Mouse (Mus musculus) ES-E14 (cell line): Measurements from ENCODE around the gene Mettl17. TPM values are rescaled to one million over a fixed set of nuclear protein-coding genes. Genes with fewer than 3 reads are reported as not detected.

ENCODE experiments used
- DNase-seq: peaks from one replicate; pipeline ENCODE4 v3.0.0-alpha.2; 2013; ENCODE audit warnings: low read depth, low spot score
- H3K27ac ChIP-seq: 2 replicates; pipeline ENCODE4 v1.5.1; 2012; ENCODE audit warnings: low read depth, mild to moderate bottlenecking, low read length, moderate library complexity, mixed read lengths; ENCODE audit not compliant: poor library complexity, insufficient read depth, severe bottlenecking
- H3K36me3 ChIP-seq: 2 replicates; pipeline ENCODE4 v1.6.1; 2012; ENCODE audit warnings: mild to moderate bottlenecking, low read length, moderate library complexity, mixed read lengths; ENCODE audit not compliant: control insufficient read depth, poor library complexity, insufficient read depth, severe bottlenecking
- H3K4me1 ChIP-seq, 2 experiments: fragments of 150-350 bp in 1 of 2; sonication (generic) in 1 of 2; 2 replicates each; pipeline ENCODE4 v1.6.1; 2012; ENCODE audit warnings: low read length in 2 of 2, mild to moderate bottlenecking in 1 of 2, mixed read lengths in 1 of 2; ENCODE audit not compliant: control insufficient read depth in 2 of 2, insufficient read depth in 2 of 2, poor library complexity in 1 of 2
- H3K4me3 ChIP-seq, 2 experiments: fragments of 150-350 bp in 1 of 2; sonication (generic) in 1 of 2; 2 replicates each; pipeline ENCODE4 v1.5.1; 2012; ENCODE audit warnings: low read length in 2 of 2, low read depth in 1 of 2, mild to moderate bottlenecking in 1 of 2, mixed read lengths in 1 of 2; ENCODE audit not compliant: insufficient read depth in 1 of 2, poor library complexity in 1 of 2, severe bottlenecking in 1 of 2
- H3K9ac ChIP-seq: 2 replicates; pipeline ENCODE4 v1.6.1; 2012; ENCODE audit warnings: low read depth, mild to moderate bottlenecking, low read length, mixed read lengths; ENCODE audit not compliant: poor library complexity, insufficient read depth, severe bottlenecking
- H3K9me3 ChIP-seq: fragments of 150-350 bp; sonication (generic); 2 replicates; pipeline ENCODE4 v1.6.1; 2012; ENCODE audit warnings: low read depth, mild to moderate bottlenecking, low read length; ENCODE audit not compliant: control insufficient read depth, insufficient read depth
- CHD2 ChIP-seq: IDR thresholded peaks from 2 replicates; pipeline ENCODE4 v1.6.1; 2014; ENCODE audit warnings: mild to moderate bottlenecking, low read depth, low read length, inconsistent platforms
- HCFC1 ChIP-seq: IDR thresholded peaks from 2 replicates; pipeline ENCODE4 v1.6.1; 2012; ENCODE audit warnings: low read length, inconsistent platforms, borderline replicate concordance; ENCODE audit not compliant: insufficient read depth
- MAFK ChIP-seq: IDR thresholded peaks from 2 replicates; pipeline ENCODE4 v1.6.1; 2014; ENCODE audit warnings: mild to moderate bottlenecking, low read depth, low read length, inconsistent platforms; ENCODE audit not compliant: insufficient read depth
- ZC3H11A ChIP-seq: IDR thresholded peaks from 2 replicates; pipeline ENCODE4 v1.6.1; 2012; ENCODE audit warnings: low read depth, mild to moderate bottlenecking, inconsistent platforms, low read length, borderline replicate concordance
- ZNF384 ChIP-seq: IDR thresholded peaks from 2 replicates; pipeline ENCODE4 v1.6.1; 2012; ENCODE audit warnings: low read depth, low read length, inconsistent platforms
- in situ Hi-C, 2 experiments: fragments of 600-800 bp; cut with MboI; formaldehyde crosslinking; loops; one replicate each; pipeline ENCODE4 v1.15.1; 2025; ENCODE audit warnings: low sequenced_read_pairs in 2 of 2, inconsistent platforms in 1 of 2; ENCODE audit not compliant: unreplicated experiment in 2 of 2
- total RNA-seq: library from RNA; depleted of rRNA; stranded (reverse); fragments of 300-350 nt; gene quantifications from 2 replicates; pipeline ENCODE4 v1.2.3, GENCODE M21; 2012

Mettl17 gene
- total RNA-seq, 1 experiment, result 19.7 TPM

DNA sequence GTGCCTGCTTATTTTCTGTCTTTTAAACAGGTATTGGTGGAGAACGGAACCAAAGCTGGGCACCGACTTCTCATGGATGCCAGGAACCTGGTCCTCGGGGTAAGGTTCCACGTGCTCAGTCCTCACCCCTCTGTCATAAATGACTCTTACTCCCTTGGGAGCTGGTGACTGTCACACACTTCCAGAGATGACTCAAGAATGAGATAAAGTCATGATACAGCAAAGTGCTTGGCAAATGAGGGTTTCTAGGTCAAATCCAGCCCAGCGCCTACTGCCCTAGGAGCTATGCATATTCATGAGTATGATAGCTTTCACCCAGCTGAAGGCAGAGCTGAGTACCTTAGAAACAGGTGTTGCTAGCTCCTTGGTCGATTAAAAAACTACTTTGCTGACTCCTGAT, 5.2 kb downstream of the Mettl17 start:
- peaks cover 37% of the 10 kb centered on the region for H3K36me3 ChIP-seq
- no peak overlapping the region for H3K9ac ChIP-seq
- TF ChIP-seq MAFK (no peak), ZC3H11A (no peak), HCFC1 (no peak), CHD2 (no peak), ZNF384 (no peak)
- H3K4me3 ChIP-seq, result no peak overlapping the region
- no peaks in the 10 kb centered on the region for H3K9me3 ChIP-seq
- H3K4me1 ChIP-seq, result peaks cover 6 to 14% of the 10 kb centered on the region in 2 experiments; a peak in 2 of 4 replicates
- H3K27ac ChIP-seq, result no peak overlapping the region
- in situ Hi-C loops, result no loop called here
- DNase-seq, result no peak

DNA sequence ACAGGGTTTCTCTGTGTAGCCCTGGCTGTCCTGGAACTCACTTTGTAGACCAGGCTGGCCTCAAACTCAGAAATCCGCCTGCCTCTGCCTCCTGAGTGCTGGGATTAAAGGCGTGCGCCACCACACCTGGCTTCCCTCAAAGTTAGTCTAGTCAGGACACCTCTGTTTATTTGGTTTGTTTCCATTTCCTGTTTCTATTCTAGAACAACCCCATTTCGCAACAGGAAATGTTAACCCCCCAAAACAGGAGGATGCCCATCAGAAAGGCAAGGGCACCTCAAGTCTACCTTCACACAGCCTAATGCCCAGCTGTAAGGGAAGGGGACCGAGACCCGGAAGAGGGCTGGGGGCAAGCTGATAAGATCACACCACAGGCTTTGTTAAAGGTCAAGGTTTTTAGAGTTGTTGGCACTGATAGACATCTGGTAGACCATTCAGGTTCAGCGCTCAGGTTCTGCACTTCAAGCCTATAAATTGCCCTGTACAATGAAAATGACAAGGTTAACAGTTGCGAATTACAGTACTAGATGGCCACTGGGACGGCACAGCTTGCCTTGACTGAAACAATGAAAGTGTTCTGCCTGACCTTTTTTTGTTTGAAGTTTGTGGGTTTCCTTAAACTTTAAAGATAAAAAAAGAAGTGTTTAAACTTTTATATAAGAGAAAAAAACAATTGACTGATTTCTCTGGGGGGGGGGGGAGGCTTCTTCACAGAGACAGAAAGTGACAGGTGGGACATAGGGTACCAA, 7.7 kb downstream of the Mettl17 start, which contains the start of gene Slc39a2:
TSS of gene Slc39a2 (plus strand) at position 699 of the 749 bp plus-strand sequence.
- Histone ChIP-seq H3K36me3 (peaks cover 35% of the 10 kb centered on the region), H3K4me1 (peaks cover 6 to 16% of the 10 kb centered on the region in 2 experiments; a peak in 2 of 4 replicates), H3K9me3 (no peaks in the 10 kb centered on the region), H3K9ac (no peak within 1 kb of the TSS), H3K27ac (no peak within 1 kb of the TSS), H3K4me3 (no peak within 1 kb of the TSS)
- no peak for DNase-seq
- TF ChIP-seq HCFC1, result no peak
- no peak for TF ChIP-seq MAFK
- TF ChIP-seq ZC3H11A, result no peak
- TF ChIP-seq ZNF384, result no peak
- TF ChIP-seq CHD2, result no peak
- in situ Hi-C loops, result no loop called here

DNA sequence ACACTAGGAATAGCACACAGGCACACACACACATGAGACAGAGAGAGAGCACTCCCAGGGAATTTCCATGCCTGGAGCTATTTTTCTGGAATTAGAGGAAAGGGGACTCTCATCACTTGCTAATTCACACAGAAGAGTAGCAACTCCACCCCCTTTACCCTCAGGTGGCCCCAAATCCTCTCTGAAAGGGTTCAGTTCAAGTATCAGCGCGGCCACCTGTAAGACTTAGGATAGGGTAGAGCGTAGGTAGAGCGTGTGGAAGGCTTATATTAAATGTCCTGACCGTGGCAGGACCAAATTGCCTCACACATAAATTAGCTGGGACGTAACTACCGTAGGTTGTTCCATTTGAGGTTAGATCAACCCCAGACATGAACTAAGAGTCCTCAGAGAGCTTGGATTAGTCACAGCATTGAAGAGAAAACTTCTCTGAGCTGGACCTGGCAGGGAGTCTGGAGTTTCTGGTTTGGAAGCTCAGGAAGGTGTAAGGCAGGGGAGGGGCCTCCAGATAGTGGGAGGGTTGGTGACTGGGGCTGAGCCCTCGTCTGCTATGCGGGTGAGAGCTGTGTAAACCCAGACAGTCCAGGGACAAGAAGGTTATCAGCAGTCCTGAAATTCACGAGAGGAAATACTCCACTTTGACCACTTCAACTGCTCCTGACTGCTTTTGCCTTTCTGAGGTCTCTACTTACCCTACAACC, 8.6 kb downstream of the Mettl17 start:
- no peak overlapping the region for H3K9ac ChIP-seq
- no peak for DNase-seq
- in situ Hi-C loops, result no loop called here
- H3K9me3 ChIP-seq, result no peaks in the 10 kb centered on the region
- H3K4me3 ChIP-seq, result no peak overlapping the region
- H3K27ac ChIP-seq, result no peak overlapping the region
- TF ChIP-seq ZNF384 (no peak), HCFC1 (no peak), ZC3H11A (no peak), MAFK (no peak), CHD2 (no peak)
- H3K4me1 ChIP-seq, result peaks cover 6 to 16% of the 10 kb centered on the region in 2 experiments; a peak in 2 of 4 replicates
- H3K36me3 ChIP-seq, result peaks cover 30% of the 10 kb centered on the region

DNA sequence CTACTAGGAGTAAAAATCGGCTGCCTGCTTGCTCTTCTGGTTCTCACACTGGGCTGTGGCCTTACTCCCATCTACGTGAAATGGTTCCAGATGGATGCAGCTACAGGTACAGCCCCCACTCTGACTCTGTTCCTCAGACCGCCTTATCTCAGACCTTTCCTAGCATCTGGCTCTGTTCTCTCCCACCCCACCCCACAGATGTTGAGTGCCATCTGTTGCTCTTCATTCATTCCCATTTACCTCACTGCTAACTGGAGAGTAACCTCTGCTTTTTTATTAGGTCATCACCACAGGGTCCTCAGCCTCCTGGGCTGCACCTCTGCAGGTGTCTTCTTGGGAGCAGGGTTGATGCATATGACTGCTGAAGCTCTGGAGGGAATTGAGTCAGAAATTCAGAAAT, 9.2 kb downstream of the Mettl17 start:
- peaks cover 6 to 16% of the 10 kb centered on the region in 2 experiments; a peak in 2 of 4 replicates for H3K4me1 ChIP-seq
- H3K27ac ChIP-seq, result no peak overlapping the region
- DNase-seq, result no peak
- TF ChIP-seq ZNF384 (no peak), MAFK (no peak), ZC3H11A (no peak), HCFC1 (no peak), CHD2 (no peak)
- in situ Hi-C loops, result no loop called here
- no peaks in the 10 kb centered on the region for H3K9me3 ChIP-seq
- no peak overlapping the region for H3K9ac ChIP-seq
- H3K4me3 ChIP-seq, result no peak overlapping the region
- peaks cover 27% of the 10 kb centered on the region for H3K36me3 ChIP-seq
